Mouse (Mus musculus) hindbrain, embryonic 15.5 days (tissue): ENCODE results near the gene Rcan2. TPM values are rescaled to one million over a fixed set of nuclear protein-coding genes. Genes with fewer than 3 reads are reported as not detected.

Experiments
- ATAC-seq: fragments of 200-750 bp; cut with Nextera tagmentation; 2 replicates; pipeline ENCODE4 v1.8.0; 2017; ENCODE audit warnings: low read depth, moderate number of reproducible peaks, moderate TSS enrichment; ENCODE audit not compliant: low FRiP score
- H3K27ac ChIP-seq: fragments of 300-500 bp; sonication (generic); replicated peaks from 2 replicates; pipeline ENCODE4 v1.5.1; 2015; ENCODE audit warnings: mild to moderate bottlenecking, inconsistent platforms
- H3K27me3 ChIP-seq: fragments of 300-500 bp; sonication (generic); 2 replicates; pipeline ENCODE4 v1.6.1; 2015; ENCODE audit warnings: control low read depth, inconsistent platforms
- H3K36me3 ChIP-seq: fragments of 300-500 bp; sonication (generic); 2 replicates; pipeline ENCODE4 v1.6.1; 2015; ENCODE audit warnings: control low read depth, inconsistent platforms
- H3K4me1 ChIP-seq: fragments of 300-500 bp; sonication (generic); replicated peaks from 2 replicates; pipeline ENCODE4 v1.6.1; 2015; ENCODE audit warnings: control low read depth, inconsistent platforms
- H3K4me2 ChIP-seq: fragments of 300-500 bp; sonication (generic); 2 replicates; pipeline ENCODE4 v1.6.1; 2015; ENCODE audit warnings: moderate library complexity, mild to moderate bottlenecking, inconsistent platforms
- H3K4me3 ChIP-seq: fragments of 300-500 bp; sonication (generic); 2 replicates; pipeline ENCODE4 v1.5.1; 2015; ENCODE audit warnings: mild to moderate bottlenecking, inconsistent platforms
- H3K9ac ChIP-seq: fragments of 300-500 bp; sonication (generic); 2 replicates; pipeline ENCODE4 v1.6.1; 2015; ENCODE audit warnings: inconsistent platforms
- H3K9me3 ChIP-seq: fragments of 300-500 bp; sonication (generic); 2 replicates; pipeline ENCODE4 v1.6.1; 2016; ENCODE audit warnings: control low read depth, inconsistent platforms
- WGBS: fragments of 180-500 bp; shearing (Covaris S2); methylation state at CpG from one replicate; pipeline ENCODE4 v1.1.7; 2015; 5-methylcytosine and 5-hydroxymethylcytosine counted together
- polyA plus RNA-seq: library from polyadenylated mRNA; unstranded; fragments of >200 nt; fragmentation: Nextera tagmentation; extraction: Ambion mirVana; gene quantifications from 2 replicates; pipeline ENCODE4 v1.2.1, GENCODE M21; 2015

Rcan2 gene
- polyA plus RNA-seq, 1 experiment from 2014 or later: 132 TPM

GRCm38 (mm10) chr17:43997514-43997913 lies 196.4 kb downstream of the Rcan2 start:
- peak overlapping the region; percentile 69 for H3K27ac ChIP-seq
- no peaks in the 10 kb centered on the region for H3K27me3 ChIP-seq
- ATAC-seq: no peak
- no peak overlapping the region for H3K4me2 ChIP-seq
- H3K4me3 ChIP-seq: no peak overlapping the region
- no peaks in the 10 kb centered on the region for H3K36me3 ChIP-seq
- H3K9me3 ChIP-seq: no peaks in the 10 kb centered on the region
- H3K4me1 ChIP-seq: peaks cover 7% of the 10 kb centered on the region; the same call in 1 of the 2 replicates
- WGBS: 87% methylated on average over 7 of the region's 7 CpGs
- no peak overlapping the region for H3K9ac ChIP-seq

- Histone ChIP-seq H3K4me3 (no peak overlapping the region), H3K27ac (peak overlapping the region; percentile 69; the same call in 1 of the 2 replicates), H3K9ac (no peak overlapping the region), H3K27me3 (no peaks in the 10 kb centered on the region), H3K36me3 (no peaks in the 10 kb centered on the region), H3K4me1 (peaks cover 7% of the 10 kb centered on the region; the same call in 1 of the 2 replicates), H3K4me2 (no peak overlapping the region), H3K9me3 (no peaks in the 10 kb centered on the region)
- no peak for ATAC-seq
- WGBS: 94% methylated on average over 6 of the region's 6 CpGs
Measured at GRCm38 (mm10) chr17:43998095-43998494, 196.9 kb downstream of the Rcan2 start.

GRCm38 (mm10) chr17:44004401-44004800 lies 203.2 kb downstream of the Rcan2 start:
- no peaks in the 10 kb centered on the region for H3K27me3 ChIP-seq
- no peak overlapping the region for H3K9ac ChIP-seq
- H3K9me3 ChIP-seq: no peaks in the 10 kb centered on the region
- no peak overlapping the region for H3K4me2 ChIP-seq
- 43% methylated on average over 2 of the region's 2 CpGs for WGBS
- H3K4me3 ChIP-seq: no peak overlapping the region
- no peaks in the 10 kb centered on the region for H3K36me3 ChIP-seq
- H3K4me1 ChIP-seq: no peaks in the 10 kb centered on the region
- ATAC-seq: no peak
- H3K27ac ChIP-seq: no peak overlapping the region

GRCm38 (mm10) chr17:44007411-44007810 lies 206.3 kb downstream of the Rcan2 start:
- H3K36me3 ChIP-seq: no peaks in the 10 kb centered on the region
- H3K9me3 ChIP-seq: no peaks in the 10 kb centered on the region
- no peak overlapping the region for H3K27ac ChIP-seq
- no peak overlapping the region for H3K9ac ChIP-seq
- no peaks in the 10 kb centered on the region for H3K27me3 ChIP-seq
- H3K4me3 ChIP-seq: no peak overlapping the region
- H3K4me2 ChIP-seq: no peak overlapping the region
- ATAC-seq: no peak
- 90% methylated on average over 2 of the region's 2 CpGs for WGBS
- no peaks in the 10 kb centered on the region for H3K4me1 ChIP-seq

GRCm38 (mm10) chr17:44011917-44012316 lies 210.8 kb downstream of the Rcan2 start:
- Histone ChIP-seq H3K27ac (no peak overlapping the region), H3K9ac (no peak overlapping the region), H3K4me1 (no peaks in the 10 kb centered on the region), H3K27me3 (no peaks in the 10 kb centered on the region), H3K36me3 (no peaks in the 10 kb centered on the region), H3K4me3 (no peak overlapping the region), H3K9me3 (no peaks in the 10 kb centered on the region), H3K4me2 (no peak overlapping the region)
- no peak for ATAC-seq
- 83% methylated on average over 4 of the region's 4 CpGs for WGBS

- Histone ChIP-seq H3K4me2 (no peak overlapping the region), H3K36me3 (no peaks in the 10 kb centered on the region), H3K27me3 (no peaks in the 10 kb centered on the region), H3K27ac (no peak overlapping the region), H3K4me3 (no peak overlapping the region), H3K9ac (no peak overlapping the region), H3K9me3 (no peaks in the 10 kb centered on the region), H3K4me1 (no peaks in the 10 kb centered on the region)
- ATAC-seq: no peak
- WGBS: 69% methylated on average over 4 of the region's 4 CpGs
Measured at GRCm38 (mm10) chr17:44013756-44014510, 212.8 kb downstream of the Rcan2 start.

GRCm38 (mm10) chr17:44016314-44016713 lies 215.2 kb downstream of the Rcan2 start:
- 86% methylated on average over 5 of the region's 5 CpGs for WGBS
- Histone ChIP-seq H3K9me3 (no peaks in the 10 kb centered on the region), H3K36me3 (peaks cover 3% of the 10 kb centered on the region; the same call in 1 of the 2 replicates), H3K4me2 (no peak overlapping the region), H3K4me1 (no peaks in the 10 kb centered on the region), H3K27ac (no peak overlapping the region), H3K27me3 (no peaks in the 10 kb centered on the region), H3K9ac (no peak overlapping the region), H3K4me3 (no peak overlapping the region)
- no peak for ATAC-seq

GRCm38 (mm10) chr17:44020707-44021220 lies 219.6 kb downstream of the Rcan2 start:
- peaks cover 3% of the 10 kb centered on the region for H3K36me3 ChIP-seq
- ATAC-seq: no peak
- peaks cover 7% of the 10 kb centered on the region for H3K4me1 ChIP-seq
- no peak overlapping the region for H3K27ac ChIP-seq
- H3K27me3 ChIP-seq: no peaks in the 10 kb centered on the region
- WGBS: 74% methylated on average over 6 of the region's 6 CpGs
- H3K4me2 ChIP-seq: no peak overlapping the region
- H3K4me3 ChIP-seq: no peak overlapping the region
- no peak overlapping the region for H3K9ac ChIP-seq
- H3K9me3 ChIP-seq: no peaks in the 10 kb centered on the region

- Histone ChIP-seq H3K36me3 (peaks cover 3% of the 10 kb centered on the region), H3K4me2 (no peak overlapping the region), H3K9ac (no peak overlapping the region), H3K4me3 (no peak overlapping the region), H3K4me1 (peaks cover 24% of the 10 kb centered on the region), H3K27me3 (no peaks in the 10 kb centered on the region), H3K9me3 (no peaks in the 10 kb centered on the region), H3K27ac (no peak overlapping the region)
- WGBS: 70% methylated on average over 2 of the region's 2 CpGs
- no peak for ATAC-seq
Measured at GRCm38 (mm10) chr17:44023842-44024241, 222.7 kb downstream of the Rcan2 start.

GRCm38 (mm10) chr17:44025011-44025410 lies 223.9 kb downstream of the Rcan2 start:
- 59% methylated on average over 2 of the region's 2 CpGs for WGBS

GRCm38 (mm10) chr17:44025935-44026334 lies 224.8 kb downstream of the Rcan2 start:
- peak overlapping the region; percentile 82 for H3K27ac ChIP-seq
- H3K4me1 ChIP-seq: peaks cover 29% of the 10 kb centered on the region
- H3K36me3 ChIP-seq: no peaks in the 10 kb centered on the region; the same call in none of the 2 replicates
- WGBS: 10% methylated on average over 6 of the region's 6 CpGs
- ATAC-seq: peak; percentile 40; the same call in 1 of the 2 replicates
- H3K9ac ChIP-seq: no peak overlapping the region
- H3K9me3 ChIP-seq: no peaks in the 10 kb centered on the region
- no peaks in the 10 kb centered on the region for H3K27me3 ChIP-seq
- no peak overlapping the region for H3K4me3 ChIP-seq
- peak overlapping the region; percentile 26; the same call in 1 of the 2 replicates for H3K4me2 ChIP-seq

More at GRCm38 (mm10) chr17:44025011-44025410, 223.9 kb downstream of the Rcan2 start:
- H3K36me3 ChIP-seq: no peaks in the 10 kb centered on the region; the same call in none of the 2 replicates
- peaks cover 24% of the 10 kb centered on the region for H3K4me1 ChIP-seq
- no peaks in the 10 kb centered on the region for H3K27me3 ChIP-seq
- no peaks in the 10 kb centered on the region for H3K9me3 ChIP-seq
- no peak overlapping the region for H3K9ac ChIP-seq
- no peak overlapping the region for H3K27ac ChIP-seq
- no peak overlapping the region for H3K4me2 ChIP-seq
- ATAC-seq: no peak
- no peak overlapping the region for H3K4me3 ChIP-seq

- Histone ChIP-seq H3K9ac (no peak overlapping the region), H3K27ac (peak overlapping the region; percentile 82), H3K9me3 (no peaks in the 10 kb centered on the region), H3K4me1 (peaks cover 32% of the 10 kb centered on the region), H3K36me3 (no peaks in the 10 kb centered on the region; the same call in 1 of the 2 replicates), H3K4me2 (peak overlapping the region; percentile 26), H3K4me3 (no peak overlapping the region), H3K27me3 (no peaks in the 10 kb centered on the region)
- peak; percentile 57 for ATAC-seq
- WGBS: 2% methylated on average over 5 of the region's 5 CpGs
Measured at GRCm38 (mm10) chr17:44026378-44026777, 225.2 kb downstream of the Rcan2 start.
